Mouse (Mus musculus) kidney, embryonic 14.5 days (tissue): ENCODE results near the gene Pias1. TPM values are rescaled to one million over a fixed set of nuclear protein-coding genes. Genes with fewer than 3 reads are reported as not detected.

ENCODE experiments used
- ATAC-seq: fragments of 200-750 bp; cut with Nextera tagmentation; 2 replicates; pipeline ENCODE4 v1.8.0; 2017; ENCODE audit warnings: moderate number of reproducible peaks, mild to moderate bottlenecking, moderate TSS enrichment, moderate library complexity; ENCODE audit not compliant: low FRiP score, low TSS enrichment
- H3K27ac ChIP-seq: fragments of 300-500 bp; sonication (generic); 2 replicates; pipeline ENCODE4 v1.5.1; 2014; ENCODE audit warnings: low read depth, mild to moderate bottlenecking, low read length, moderate library complexity, mixed read lengths
- H3K27me3 ChIP-seq: fragments of 300-500 bp; sonication (generic); 2 replicates; pipeline ENCODE4 v1.6.1; 2014; ENCODE audit warnings: mild to moderate bottlenecking, low read length; ENCODE audit not compliant: control insufficient read depth, insufficient read depth
- H3K36me3 ChIP-seq: fragments of 300-500 bp; sonication (generic); 2 replicates; pipeline ENCODE4 v1.6.1; 2014; ENCODE audit warnings: low read length, mixed read lengths; ENCODE audit not compliant: control insufficient read depth, insufficient read depth
- H3K4me1 ChIP-seq: fragments of 300-500 bp; sonication (generic); 2 replicates; pipeline ENCODE4 v1.6.1; 2014; ENCODE audit warnings: low read length, mixed read lengths; ENCODE audit not compliant: control insufficient read depth, insufficient read depth
- H3K4me2 ChIP-seq: fragments of 300-500 bp; sonication (generic); replicated peaks from 2 replicates; pipeline ENCODE4 v1.6.1; 2014; ENCODE audit warnings: low read depth, mild to moderate bottlenecking, low read length
- H3K4me3 ChIP-seq: fragments of 300-500 bp; sonication (generic); 2 replicates; pipeline ENCODE4 v1.5.1; 2014; ENCODE audit warnings: mild to moderate bottlenecking, low read length
- H3K9ac ChIP-seq: fragments of 300-500 bp; sonication (generic); 2 replicates; pipeline ENCODE4 v1.6.1; 2014; ENCODE audit warnings: low read depth, mild to moderate bottlenecking, low read length, moderate library complexity
- H3K9me3 ChIP-seq: fragments of 300-500 bp; sonication (generic); 2 replicates; pipeline ENCODE4 v1.6.1; 2016; ENCODE audit warnings: low read length; ENCODE audit not compliant: control insufficient read depth
- WGBS: fragments of 180-500 bp; shearing (Covaris S2); extraction: QIAGEN DNeasy Blood & Tissue Kit; methylation state at CpG from one replicate; pipeline ENCODE4 v1.1.7; 2014; 5-methylcytosine and 5-hydroxymethylcytosine counted together
- polyA plus RNA-seq: library from polyadenylated mRNA; unstranded; fragments of >200 nt; fragmentation: Nextera tagmentation; extraction: Ambion mirVana; gene quantifications from 2 replicates; pipeline ENCODE4 v1.2.1, GENCODE M21; 2014

The Pias1 gene
- polyA plus RNA-seq, 1 experiment from 2014 or later = 64.8 TPM

DNA sequence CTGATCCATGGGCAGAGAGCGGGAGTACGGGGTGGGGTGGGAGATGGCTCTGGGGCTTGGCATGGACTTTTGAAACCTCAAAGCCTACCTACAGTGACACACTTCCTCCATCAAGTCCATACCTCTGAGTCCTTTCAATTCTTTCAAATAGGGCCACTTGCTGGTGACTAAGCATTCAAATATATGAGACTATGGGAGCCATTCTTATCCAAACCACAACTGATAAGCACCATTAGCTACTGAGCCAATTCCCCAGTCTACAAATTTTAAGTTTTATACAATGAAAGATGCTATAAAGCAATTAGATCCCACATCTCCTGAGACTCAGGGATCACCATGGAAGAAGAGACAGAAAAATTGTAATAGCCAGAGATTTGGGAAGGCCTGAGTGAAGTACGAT, 2.4 kb upstream of the Pias1 start:
- Histone ChIP-seq H3K4me3 (no peak overlapping the region), H3K36me3 (no peaks in the 10 kb centered on the region), H3K27me3 (no peaks in the 10 kb centered on the region), H3K4me1 (no peaks in the 10 kb centered on the region), H3K9ac (no peak overlapping the region), H3K4me2 (no peak overlapping the region), H3K9me3 (no peaks in the 10 kb centered on the region), H3K27ac (no peak overlapping the region)
- ATAC-seq = no peak
- 99% methylated on average over 3 of the region's 3 CpGs for WGBS

DNA sequence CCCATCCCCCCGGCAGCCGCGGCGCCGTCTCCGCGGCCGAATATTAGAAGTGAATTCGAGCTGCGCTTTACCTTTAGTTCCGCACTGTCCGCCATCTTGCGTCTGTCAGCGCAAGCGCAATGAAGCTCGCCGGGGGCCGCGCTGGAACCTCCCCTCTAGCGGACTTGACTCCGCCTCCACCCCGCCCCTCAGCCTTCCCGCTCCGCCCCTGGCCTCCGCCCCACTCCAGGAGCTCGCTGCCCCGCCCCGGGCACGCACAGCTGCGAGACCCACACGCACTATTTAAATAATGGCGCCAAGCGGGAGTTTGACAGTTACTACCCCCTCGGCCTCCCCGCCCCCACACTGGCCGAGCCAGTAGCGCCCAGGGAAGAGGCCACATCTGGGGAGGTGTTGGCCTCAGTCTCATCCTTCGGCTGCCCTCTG, 6.9 kb downstream of the Pias1 start:
- Histone ChIP-seq H3K27ac (peak overlapping the region; percentile 97), H3K4me2 (peak overlapping the region; percentile 65), H3K27me3 (no peaks in the 10 kb centered on the region), H3K4me1 (peaks cover 7% of the 10 kb centered on the region), H3K36me3 (no peaks in the 10 kb centered on the region), H3K9me3 (no peaks in the 10 kb centered on the region), H3K4me3 (peak overlapping the region; percentile 98), H3K9ac (peak overlapping the region; percentile 88)
- ATAC-seq = peak; percentile 96
- under 1% methylated on average over 38 of the region's 38 CpGs for WGBS

DNA sequence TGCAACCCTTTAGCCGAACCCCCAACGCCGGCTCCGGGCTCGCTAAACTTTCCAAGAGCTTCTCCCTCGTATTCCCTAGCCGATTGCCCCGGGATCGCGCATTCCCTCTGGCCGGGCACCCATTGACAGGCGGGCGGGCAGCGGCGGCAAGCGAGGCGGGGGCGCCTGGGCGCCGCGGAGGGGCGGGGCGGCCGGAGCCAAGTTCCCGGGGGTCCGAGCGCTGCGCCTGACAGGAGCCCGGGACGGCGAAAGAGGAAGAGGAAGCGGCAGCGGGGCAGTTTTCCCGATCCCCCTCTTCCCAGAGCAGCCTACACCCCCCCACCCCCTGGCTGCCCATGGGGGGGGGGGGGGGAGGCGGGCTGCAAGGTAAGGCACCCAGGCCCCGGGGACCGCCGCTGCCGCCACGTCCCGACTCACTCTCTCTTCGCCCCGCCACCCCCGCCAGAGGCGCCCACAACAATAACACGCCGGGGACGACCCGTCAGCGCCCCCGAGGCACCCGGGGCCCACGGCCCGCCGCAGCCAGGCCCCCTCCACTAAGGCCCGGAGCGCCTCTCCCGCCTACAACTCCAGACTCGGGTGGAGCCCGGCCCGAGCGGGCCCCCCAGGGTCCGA, 7.5 kb downstream of the Pias1 start:
- Histone ChIP-seq H3K27me3 (no peaks in the 10 kb centered on the region), H3K27ac (peak overlapping the region; percentile 97), H3K9me3 (no peaks in the 10 kb centered on the region), H3K9ac (peak overlapping the region; percentile 88), H3K4me3 (peak overlapping the region; percentile 98), H3K4me1 (peaks cover 7% of the 10 kb centered on the region), H3K36me3 (no peaks in the 10 kb centered on the region), H3K4me2 (peak overlapping the region; percentile 65)
- 0% methylated on average over 55 of the region's 63 CpGs for WGBS
- ATAC-seq = peak; percentile 76

DNA sequence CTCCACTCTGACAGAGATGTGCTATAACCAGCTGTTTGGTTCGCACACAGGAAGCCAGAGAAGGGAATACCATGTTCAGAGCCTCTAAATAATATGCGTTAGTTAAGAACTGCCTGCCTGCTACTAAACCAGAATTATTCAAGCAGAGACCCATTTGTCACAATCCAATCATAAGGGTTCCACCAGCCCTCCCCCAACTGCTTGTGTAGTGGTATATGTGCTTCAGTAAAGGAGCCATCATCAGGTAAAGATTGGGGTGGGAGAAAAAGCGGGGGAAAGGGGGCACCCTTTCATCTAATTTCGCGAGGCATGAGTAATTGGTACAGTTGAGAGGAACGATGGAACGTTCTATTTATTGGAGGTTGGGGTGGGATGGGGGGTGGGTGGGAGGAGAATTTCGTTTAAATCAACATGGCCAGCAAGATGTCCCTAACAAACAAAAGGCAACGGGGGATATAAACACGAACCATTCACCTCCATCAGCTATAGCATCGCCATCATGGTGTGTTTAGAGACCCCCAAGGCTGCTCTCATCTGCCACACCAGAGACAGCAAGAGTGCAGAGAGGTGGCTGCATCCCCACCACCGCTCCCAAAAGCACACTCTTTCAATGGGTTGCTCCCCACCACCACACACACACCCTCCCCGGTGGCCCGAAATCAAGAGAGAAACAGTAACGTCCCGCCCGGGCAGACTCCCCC, 8.1 kb downstream of the Pias1 start:
- peaks cover 7% of the 10 kb centered on the region for H3K4me1 ChIP-seq
- ATAC-seq = 0 out of 2 replicates have a peak, but pooled peaks have one; percentile 3
- H3K27ac ChIP-seq = peak overlapping the region; percentile 97; the same call in 1 of the 2 replicates
- peak overlapping the region; percentile 65 for H3K4me2 ChIP-seq
- H3K27me3 ChIP-seq = no peaks in the 10 kb centered on the region
- H3K9ac ChIP-seq = peak overlapping the region; percentile 88
- no peaks in the 10 kb centered on the region for H3K36me3 ChIP-seq
- peak overlapping the region; percentile 98 for H3K4me3 ChIP-seq
- WGBS = 4% methylated on average over 15 of the region's 17 CpGs
- no peaks in the 10 kb centered on the region for H3K9me3 ChIP-seq

DNA sequence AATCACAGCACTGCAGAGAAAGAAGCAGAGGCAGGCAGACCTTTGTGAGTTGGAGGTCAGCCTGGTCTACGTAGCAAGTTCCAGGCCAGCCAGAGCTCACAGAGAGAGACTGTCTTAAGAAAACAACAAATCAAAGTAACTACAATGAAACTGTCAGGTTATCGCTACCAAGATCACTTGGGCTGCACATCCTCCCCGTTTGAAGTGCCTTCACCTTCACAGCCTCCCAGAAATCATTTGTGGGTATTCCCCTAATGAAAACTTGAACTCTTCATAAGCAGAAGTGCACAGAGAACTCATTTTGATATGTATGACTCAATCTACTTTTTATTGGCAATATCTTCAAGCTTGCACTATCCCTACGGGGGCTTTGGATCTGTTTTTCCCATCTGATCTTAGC, 10.6 kb downstream of the Pias1 start:
- WGBS = 39% methylated on average over 4 of the region's 4 CpGs
- H3K9ac ChIP-seq = no peak overlapping the region

DNA sequence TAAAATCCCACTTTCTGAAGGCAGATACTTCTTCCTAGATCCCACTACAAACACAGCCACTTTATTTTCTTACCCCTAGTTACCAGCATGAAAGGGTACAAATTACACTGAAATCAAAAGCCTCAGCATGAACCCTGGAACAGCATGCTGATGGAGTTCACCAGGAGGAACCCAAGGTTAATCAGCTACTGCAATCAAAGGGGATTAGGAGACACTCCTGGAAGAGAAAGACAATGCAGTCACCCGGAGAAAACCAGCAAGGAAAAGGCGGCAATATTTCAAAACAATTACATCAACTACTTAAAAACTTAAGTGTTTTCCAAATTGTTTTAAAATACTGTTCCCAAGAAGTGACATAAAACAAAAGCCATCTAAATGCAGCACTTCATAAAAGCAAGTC, 11.9 kb downstream of the Pias1 start:
- Histone ChIP-seq H3K27me3 (no peaks in the 10 kb centered on the region), H3K36me3 (no peaks in the 10 kb centered on the region), H3K9ac (no peak overlapping the region), H3K9me3 (no peaks in the 10 kb centered on the region), H3K4me1 (peaks cover 7% of the 10 kb centered on the region), H3K4me2 (no peak overlapping the region), H3K4me3 (no peak overlapping the region), H3K27ac (no peak overlapping the region)
- no peak for ATAC-seq
- 37% methylated on average over 2 of the region's 2 CpGs for WGBS

More for the DNA sequence above, 10.6 kb downstream of the Pias1 start:
- no peaks in the 10 kb centered on the region for H3K9me3 ChIP-seq
- H3K27ac ChIP-seq = no peak overlapping the region
- H3K4me2 ChIP-seq = no peak overlapping the region
- H3K27me3 ChIP-seq = no peaks in the 10 kb centered on the region
- H3K4me3 ChIP-seq = no peak overlapping the region
- H3K36me3 ChIP-seq = no peaks in the 10 kb centered on the region
- peaks cover 7% of the 10 kb centered on the region for H3K4me1 ChIP-seq
- no peak for ATAC-seq

DNA sequence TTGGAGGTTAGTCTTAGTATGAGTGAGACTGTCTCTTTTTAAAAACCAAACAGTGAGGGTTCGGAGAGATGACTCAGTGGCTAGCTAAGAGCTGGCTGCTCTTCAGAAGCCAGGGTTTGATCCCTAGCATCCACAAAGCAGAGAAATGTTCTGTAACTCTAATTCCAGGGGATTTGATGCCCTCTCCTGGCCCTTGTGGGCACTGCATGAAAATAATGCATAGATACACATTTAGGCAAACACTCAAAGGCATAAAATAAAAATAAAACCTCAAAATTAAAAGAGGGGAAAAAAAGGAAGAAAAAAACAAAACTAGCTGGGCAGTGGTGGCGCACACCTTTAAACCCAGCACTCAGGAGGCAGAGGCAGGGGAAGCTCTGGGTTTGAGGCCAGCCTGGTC, 13.3 kb downstream of the Pias1 start:
- H3K4me1 ChIP-seq = peaks cover 5% of the 10 kb centered on the region
- no peaks in the 10 kb centered on the region for H3K27me3 ChIP-seq
- H3K36me3 ChIP-seq = no peaks in the 10 kb centered on the region
- H3K9ac ChIP-seq = no peak overlapping the region
- no peak overlapping the region for H3K4me3 ChIP-seq
- 95% methylated on average over 2 of the region's 2 CpGs for WGBS
- H3K9me3 ChIP-seq = no peaks in the 10 kb centered on the region
- no peak overlapping the region for H3K27ac ChIP-seq
- H3K4me2 ChIP-seq = no peak overlapping the region
- ATAC-seq = no peak

DNA sequence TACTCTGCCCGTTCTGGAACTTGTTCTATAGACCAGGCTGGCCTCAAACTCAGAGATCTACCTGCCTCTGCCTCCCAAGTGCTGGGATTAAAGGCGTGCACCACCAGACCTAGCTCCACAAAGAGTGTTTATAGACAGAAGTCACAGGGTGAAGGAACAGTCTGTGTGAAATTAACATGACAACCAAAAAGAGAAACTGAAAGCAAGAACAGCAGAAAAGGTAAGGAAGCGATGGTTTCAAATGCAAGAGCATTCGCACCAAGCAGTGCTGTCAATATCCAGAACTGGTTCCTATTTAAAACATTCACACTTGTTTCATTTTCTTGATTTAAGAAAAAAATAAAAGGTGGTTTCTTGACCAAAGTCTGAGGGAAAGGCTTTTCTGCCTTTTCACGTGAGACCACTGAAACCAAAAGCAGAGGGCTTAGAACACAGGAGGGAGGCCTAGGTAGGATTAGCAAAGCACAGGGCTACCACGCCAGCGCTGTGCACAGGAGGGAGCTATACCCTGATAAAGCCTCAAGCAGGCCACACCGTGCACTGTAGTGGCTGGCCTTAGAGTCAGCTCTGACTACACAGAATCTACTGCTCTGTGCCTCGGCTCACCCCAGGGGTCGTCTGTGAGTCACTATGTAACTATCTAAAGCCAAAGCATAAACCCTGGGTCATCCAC, 15.5 kb downstream of the Pias1 start:
- H3K36me3 ChIP-seq = no peaks in the 10 kb centered on the region
- WGBS = 65% methylated on average over 10 of the region's 10 CpGs
- H3K9ac ChIP-seq = no peak overlapping the region
- no peaks in the 10 kb centered on the region for H3K4me1 ChIP-seq
- no peak for ATAC-seq
- no peak overlapping the region for H3K4me3 ChIP-seq
- H3K9me3 ChIP-seq = no peaks in the 10 kb centered on the region
- no peaks in the 10 kb centered on the region for H3K27me3 ChIP-seq
- H3K27ac ChIP-seq = no peak overlapping the region
- H3K4me2 ChIP-seq = no peak overlapping the region

DNA sequence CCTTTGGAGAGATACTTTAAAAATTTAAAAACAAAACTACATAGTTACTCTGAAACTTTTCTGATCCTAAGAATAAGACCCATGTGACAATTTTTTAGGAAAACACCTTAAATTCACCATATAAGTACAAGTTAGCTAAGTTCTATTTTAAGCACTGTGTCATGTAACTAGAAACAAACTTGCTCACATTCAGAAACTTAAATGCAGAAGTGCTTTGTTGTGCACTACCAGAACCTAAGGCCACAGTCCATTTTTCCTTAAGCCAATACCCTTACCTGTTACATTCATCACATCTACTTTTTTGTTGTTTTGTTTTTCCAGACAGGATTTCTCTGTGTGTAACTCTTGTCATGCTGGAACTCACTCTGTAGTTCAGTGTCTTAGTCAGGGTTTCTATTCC, 17.4 kb downstream of the Pias1 start:
- Histone ChIP-seq H3K9me3 (no peaks in the 10 kb centered on the region), H3K4me2 (no peak overlapping the region), H3K27ac (no peak overlapping the region), H3K4me1 (no peaks in the 10 kb centered on the region), H3K9ac (no peak overlapping the region), H3K27me3 (no peaks in the 10 kb centered on the region), H3K36me3 (no peaks in the 10 kb centered on the region), H3K4me3 (no peak overlapping the region)
- no peak for ATAC-seq
